Mouse (Mus musculus) urinary bladder, adult 2 months (tissue): ENCODE measurements around the gene Wwox. TPM values are rescaled to one million over a fixed set of nuclear protein-coding genes. Genes with fewer than 3 reads are reported as not detected.

Experiments used
- DNase-seq: peaks from one replicate; pipeline ENCODE4 v3.0.0; 2022; ENCODE audit warnings: low spot score
- polyA plus RNA-seq: library from polyadenylated mRNA; depleted of rRNA; stranded (reverse); fragments of >200 nt; gene quantifications from 2 replicates; pipeline ENCODE4 v1.2.3, GENCODE M21; 2012

Wwox gene
- polyA plus RNA-seq, 1 experiment = 7.9 TPM

GRCm38 (mm10) chr8:114665521-114665920 lies 226.1 kb downstream of the Wwox start:
- no peak for DNase-seq

GRCm38 (mm10) chr8:114670801-114671200 lies 231.3 kb downstream of the Wwox start:
- DNase-seq = no peak

- DNase-seq = no peak
These were observed 231.8 kb downstream of the Wwox start for GRCm38 (mm10) chr8:114671237-114671674.

GRCm38 (mm10) chr8:114673416-114673815 lies 234.0 kb downstream of the Wwox start:
- DNase-seq = no peak

GRCm38 (mm10) chr8:114675151-114675550 lies 235.7 kb downstream of the Wwox start:
- DNase-seq = no peak

- DNase-seq = no peak
These were observed 237.5 kb downstream of the Wwox start for GRCm38 (mm10) chr8:114676918-114677317.

GRCm38 (mm10) chr8:114677551-114678127 lies 238.2 kb downstream of the Wwox start:
- DNase-seq = no peak

GRCm38 (mm10) chr8:114679386-114680098 lies 240.1 kb downstream of the Wwox start:
- no peak for DNase-seq

GRCm38 (mm10) chr8:114681136-114681535 lies 241.7 kb downstream of the Wwox start:
- DNase-seq = no peak

GRCm38 (mm10) chr8:114682166-114682565 lies 242.7 kb downstream of the Wwox start:
- DNase-seq = no peak

- DNase-seq = no peak
These were observed 244.7 kb downstream of the Wwox start for GRCm38 (mm10) chr8:114684046-114684702.

- DNase-seq = no peak
These were observed 247.0 kb downstream of the Wwox start for GRCm38 (mm10) chr8:114686462-114686861.

- no peak for DNase-seq
These were observed 249.3 kb downstream of the Wwox start for GRCm38 (mm10) chr8:114688732-114689131.

GRCm38 (mm10) chr8:114694566-114695198 lies 255.2 kb downstream of the Wwox start:
- no peak for DNase-seq

- DNase-seq = no peak
These were observed 264.1 kb downstream of the Wwox start for GRCm38 (mm10) chr8:114703517-114703916.

- DNase-seq = no peak
These were observed 268.2 kb downstream of the Wwox start for GRCm38 (mm10) chr8:114707538-114708138.

- DNase-seq = no peak
These were observed 276.0 kb downstream of the Wwox start for GRCm38 (mm10) chr8:114715318-114716070.

GRCm38 (mm10) chr8:114716546-114717255 lies 277.2 kb downstream of the Wwox start:
- no peak for DNase-seq

GRCm38 (mm10) chr8:114718821-114719220 lies 279.4 kb downstream of the Wwox start:
- DNase-seq = no peak

- no peak for DNase-seq
These were observed 283.2 kb downstream of the Wwox start for GRCm38 (mm10) chr8:114722611-114723010.
